Comparison of ENCODE assay signal across 8 mouse cellular contexts in genomic region chr6:54592938-54593535, GRCm38 (mm10). TPM values are rescaled to one million over a fixed set of nuclear protein-coding genes. Genes with fewer than 3 reads are reported as not detected.
DNase-seq lines count a peak whose midpoint lies in the region; ATAC-seq and TF ChIP-seq lines count a peak whose summit lies in the region.

No protein-coding gene starts in this region.

- TF ChIP-seq CTCF in thymus, adult 2 months (IDR thresholded peaks at IDR 0.05; ENCODE audit: borderline replicate concordance, control insufficient read depth, extremely low read depth, insufficient read depth, low read length, poor library complexity), result no peak

- H3K27me3 ChIP-seq in hindbrain, embryonic 10.5 days (ENCODE audit: insufficient read depth, poor library complexity, severe bottlenecking), result no peaks in the 10 kb centered on the region
- no peaks in the 10 kb centered on the region for H3K27me3 ChIP-seq in lung, embryonic 16.5 days (ENCODE audit: control insufficient read depth, insufficient read depth, low read depth, low read length)
- peaks cover 17% of the 10 kb centered on the region for H3K27me3 ChIP-seq in thymus, adult 2 months (ENCODE audit: control insufficient read depth, insufficient read depth, low read length)

- H3K4me3 ChIP-seq in hindbrain, embryonic 10.5 days, result peak overlapping the region; percentile 65
- H3K4me3 ChIP-seq in lung, embryonic 16.5 days (ENCODE audit: low read length), result peak overlapping the region; percentile 56
- H3K4me3 ChIP-seq in thymus, adult 2 months (ENCODE audit: control insufficient read depth, insufficient read depth, low read length), result peak overlapping the region; percentile 26

- H3K27ac ChIP-seq in hindbrain, embryonic 10.5 days, result peak overlapping the region; percentile 86
- H3K27ac ChIP-seq in lung, embryonic 16.5 days (ENCODE audit: low read length), result peak overlapping the region; percentile 58; the same call in 1 of the 2 replicates
- H3K27ac ChIP-seq in thymus, adult 2 months (ENCODE audit: control insufficient read depth, insufficient read depth, low read length), result no peak overlapping the region

- peaks cover 65% of the 10 kb centered on the region for H3K4me1 ChIP-seq in hindbrain, embryonic 10.5 days (replicated peaks)
- peaks cover 19% of the 10 kb centered on the region for H3K4me1 ChIP-seq in lung, embryonic 16.5 days (replicated peaks; ENCODE audit: control insufficient read depth, insufficient read depth, low read length)
- H3K4me1 ChIP-seq in thymus, adult 2 months (replicated peaks; ENCODE audit: control insufficient read depth, insufficient read depth, low read length), result peaks cover 3% of the 10 kb centered on the region

- peak; percentile 98 for DNase-seq in NIH3T3 (ENCODE audit: low read depth)
- peak; percentile 95 for DNase-seq in cerebellum, adult 9-11 months
- peak; percentile 93 to 95 for DNase-seq in frontal cortex, adult 2 months (ENCODE audit: extremely low spot score in 1 of 2, low spot score in 1 of 2)
- peak; percentile 88 for DNase-seq in hindbrain, embryonic 10.5 days (ENCODE audit: low spot score)
- DNase-seq in layer of hippocampus, adult 9-11 months, result peak; percentile 97
- DNase-seq in ovary, adult 18-20 months (ENCODE audit: low spot score), result peak; percentile 91
- peak; percentile 76 for DNase-seq in thymus, adult 2 months

- TF ChIP-seq POLR2A in thymus, adult 2 months (IDR thresholded peaks at IDR 0.05; ENCODE audit: control insufficient read depth, extremely low read depth, insufficient read depth, low read length, poor library complexity), result no peak

- H3K4me2 ChIP-seq in lung, embryonic 16.5 days (ENCODE audit: low read depth, low read length), result peak overlapping the region; percentile 61

- H3K9ac ChIP-seq in lung, embryonic 16.5 days (ENCODE audit: low read length), result peak overlapping the region; percentile 73

- peak; percentile 88 for ATAC-seq in lung, embryonic 16.5 days (ENCODE audit: low read depth)

- no peaks in the 10 kb centered on the region for H3K36me3 ChIP-seq in hindbrain, embryonic 10.5 days
- no peaks in the 10 kb centered on the region for H3K36me3 ChIP-seq in lung, embryonic 16.5 days (ENCODE audit: control insufficient read depth, insufficient read depth, low read length)
- no peaks in the 10 kb centered on the region for H3K36me3 ChIP-seq in thymus, adult 2 months (ENCODE audit: control insufficient read depth, insufficient read depth, low read length)

- WGBS in hindbrain, embryonic 10.5 days, result under 1% methylated on average over 20 of the region's 20 CpGs
- WGBS in lung, embryonic 16.5 days, result under 1% methylated on average over 20 of the region's 20 CpGs
- WGBS in thymus, adult 2 months, result 3% methylated on average over 20 of the region's 20 CpGs

- no peaks in the 10 kb centered on the region for H3K9me3 ChIP-seq in hindbrain, embryonic 10.5 days
- no peaks in the 10 kb centered on the region for H3K9me3 ChIP-seq in lung, embryonic 16.5 days (ENCODE audit: control insufficient read depth, low read length)

RNA-seq across cellular contexts. Expression of gene Plekha8, which starts 1.9 kb away (rescaled TPM):
- polyA plus RNA-seq in frontal cortex, adult 2 months (2012; rRNA removed), result 7.6 and 8.0 TPM in 2 replicates
- 13.8 and 17.4 TPM in 2 replicates for polyA plus RNA-seq in hindbrain, embryonic 10.5 days (2016; fragmentation: Nextera tagmentation; extraction: Ambion mirVana)
- 6.5 and 7.1 TPM in 2 replicates for polyA plus RNA-seq in lung, embryonic 16.5 days (2015; fragmentation: Nextera tagmentation; extraction: Ambion mirVana)
- 0.94 and 1.0 TPM in 2 replicates for polyA plus RNA-seq in thymus, adult 2 months (2012; rRNA removed)

RNA-seq across cellular contexts. Expression of gene Fkbp14, which starts 4.1 kb away (rescaled TPM):
- polyA plus RNA-seq in frontal cortex, adult 2 months (2012; rRNA removed), result 12.7 and 13.7 TPM in 2 replicates
- 9.3 and 12.4 TPM in 2 replicates for polyA plus RNA-seq in hindbrain, embryonic 10.5 days (2016; fragmentation: Nextera tagmentation; extraction: Ambion mirVana)
- 25.0 and 25.4 TPM in 2 replicates for polyA plus RNA-seq in lung, embryonic 16.5 days (2015; fragmentation: Nextera tagmentation; extraction: Ambion mirVana)
- 0.56 and 1.1 TPM in 2 replicates for polyA plus RNA-seq in thymus, adult 2 months (2012; rRNA removed)

RNA-seq across cellular contexts. Expression of gene Scrn1, which starts 26.7 kb away (rescaled TPM):
- 101 and 121 TPM in 2 replicates for polyA plus RNA-seq in frontal cortex, adult 2 months (2012; rRNA removed)
- polyA plus RNA-seq in hindbrain, embryonic 10.5 days (2016; fragmentation: Nextera tagmentation; extraction: Ambion mirVana), result 42.9 and 60.0 TPM in 2 replicates
- 2.7 TPM in 2 replicates for polyA plus RNA-seq in lung, embryonic 16.5 days (2015; fragmentation: Nextera tagmentation; extraction: Ambion mirVana)
- polyA plus RNA-seq in thymus, adult 2 months (2012; rRNA removed), result 0.17 and 0.55 TPM in 2 replicates

Comparison
In these comparisons a context has a peak if more than half of its experiments do, and no peak if none do; other contexts are left out.
1. RNA of gene Scrn1, which starts 26.7 kb away (polyA plus RNA-seq): 101 to 121 TPM in frontal cortex, adult 2 months and 42.9 to 60.0 TPM in hindbrain, embryonic 10.5 days; 2.7 TPM in lung, embryonic 16.5 days and 0.17 to 0.55 TPM in thymus, adult 2 months; every median in the first group is over 10 times any median in the second.
2. Peak in every context shown above with its lines, with median percentiles within 50 percentile points of each other: DNase-seq and H3K4me3 ChIP-seq.